Mouse (Mus musculus) lung, adult 2 months (tissue): ENCODE data around the gene Cd2ap.

ENCODE experiments used
- CTCF ChIP-seq: fragments of 200-500 bp; IDR thresholded peaks from 2 replicates; pipeline ENCODE4 v1.5.1; 2011; ENCODE audit warnings: mild to moderate bottlenecking, low read length, control low read depth; ENCODE audit not compliant: insufficient read depth
- POLR2A ChIP-seq: fragments of 200-500 bp; IDR thresholded peaks from 2 replicates; pipeline ENCODE4 v1.6.1; 2011; ENCODE audit warnings: low read depth, mild to moderate bottlenecking, control low read depth, low read length, borderline replicate concordance; ENCODE audit errors: extremely low read depth

DNA sequence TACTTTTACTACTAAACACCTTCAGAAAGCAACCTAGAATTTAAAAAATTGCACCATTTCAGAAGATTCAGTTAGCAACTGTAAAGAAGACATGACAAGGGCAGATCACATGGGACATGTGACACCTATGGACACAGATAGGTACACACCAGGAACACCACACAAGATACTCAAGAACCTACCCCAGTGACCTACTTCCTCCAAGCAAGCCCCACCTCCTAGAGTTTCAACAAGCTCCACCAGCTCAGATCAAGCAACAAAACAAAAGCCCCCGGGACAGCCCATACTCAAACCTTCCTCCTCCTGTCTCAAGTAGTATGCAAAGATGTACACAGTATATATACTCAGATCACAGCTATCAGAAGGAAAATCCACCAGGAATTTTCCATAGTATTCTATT is 16.1 kb downstream of the Cd2ap start:
- TF ChIP-seq POLR2A (no peak), CTCF (no peak)
